Mouse (Mus musculus): ENCODE results near the gene Zmym3.
"Not testable (repeated sequence)": the region's sequence is repeated elsewhere in the genome, so short reads cannot be mapped to it uniquely, and the experiment has no call there.

Gene Zmym3

GRCm38 (mm10) chrX:101372946-101373345, 47.7 kb downstream of the Zmym3 start:
- no peak for DNase-seq

GRCm38 (mm10) chrX:101370573-101370972, 50.1 kb downstream of the Zmym3 start:
- no peak for DNase-seq

GRCm38 (mm10) chrX:101369001-101369400, 51.6 kb downstream of the Zmym3 start:
- no peak for DNase-seq

GRCm38 (mm10) chrX:101358902-101359301, 61.7 kb downstream of the Zmym3 start:
- not testable (repeated sequence) for DNase-seq
